Mouse (Mus musculus) kidney, embryonic 15.5 days (tissue): ENCODE results near the gene Palld. TPM values are rescaled to one million over a fixed set of nuclear protein-coding genes. Genes with fewer than 3 reads are reported as not detected.

Source experiments
- ATAC-seq: fragments of 200-750 bp; cut with Nextera tagmentation; replicated peaks from 2 replicates; pipeline ENCODE4 v1.8.0; 2017; ENCODE audit warnings: moderate TSS enrichment; ENCODE audit not compliant: low FRiP score
- H3K27ac ChIP-seq: fragments of 300-500 bp; sonication (generic); 2 replicates; pipeline ENCODE4 v1.5.1; 2015; ENCODE audit warnings: mild to moderate bottlenecking, inconsistent platforms
- H3K27me3 ChIP-seq: fragments of 300-500 bp; sonication (generic); 2 replicates; pipeline ENCODE4 v1.6.1; 2015; ENCODE audit warnings: inconsistent platforms
- H3K36me3 ChIP-seq: fragments of 300-500 bp; sonication (generic); 2 replicates; pipeline ENCODE4 v1.6.1; 2015; ENCODE audit warnings: inconsistent platforms
- H3K4me1 ChIP-seq: fragments of 300-500 bp; sonication (generic); 2 replicates; pipeline ENCODE4 v1.6.1; 2015; ENCODE audit warnings: inconsistent platforms
- H3K4me2 ChIP-seq: fragments of 300-500 bp; sonication (generic); 2 replicates; pipeline ENCODE4 v1.6.1; 2015; ENCODE audit warnings: moderate library complexity, mild to moderate bottlenecking, inconsistent platforms
- H3K4me3 ChIP-seq: fragments of 300-500 bp; sonication (generic); replicated peaks from 2 replicates; pipeline ENCODE4 v1.5.1; 2015; ENCODE audit warnings: mild to moderate bottlenecking, inconsistent platforms
- H3K9ac ChIP-seq: fragments of 300-500 bp; sonication (generic); 2 replicates; pipeline ENCODE4 v1.6.1; 2015; ENCODE audit warnings: mild to moderate bottlenecking, inconsistent platforms
- H3K9me3 ChIP-seq: fragments of 300-500 bp; sonication (generic); replicated peaks from 2 replicates; pipeline ENCODE4 v1.6.1; 2016; ENCODE audit warnings: inconsistent platforms
- WGBS: fragments of 180-500 bp; shearing (Covaris S2); methylation state at CpG from one replicate; pipeline ENCODE4 v1.1.7; 2015; ENCODE audit warnings: mixed read lengths; 5-methylcytosine and 5-hydroxymethylcytosine counted together
- polyA plus RNA-seq: library from polyadenylated mRNA; unstranded; fragments of >200 nt; fragmentation: Nextera tagmentation; extraction: Ambion mirVana; gene quantifications from 2 replicates; pipeline ENCODE4 v1.2.1, GENCODE M21; 2015

The Palld gene
- polyA plus RNA-seq, 1 experiment from 2014 or later: 76.7 TPM

GRCm38 (mm10) chr8:61464393-61464792 is 438.1 kb downstream of the Palld start:
- H3K4me2 ChIP-seq: no peak overlapping the region
- no peak overlapping the region for H3K27ac ChIP-seq
- H3K4me1 ChIP-seq: no peaks in the 10 kb centered on the region
- H3K9me3 ChIP-seq: no peaks in the 10 kb centered on the region
- no peak for ATAC-seq
- H3K4me3 ChIP-seq: no peak overlapping the region
- 85% methylated on average over 2 of the region's 2 CpGs for WGBS
- H3K27me3 ChIP-seq: no peaks in the 10 kb centered on the region
- H3K9ac ChIP-seq: no peak overlapping the region
- no peaks in the 10 kb centered on the region for H3K36me3 ChIP-seq

- no peaks in the 10 kb centered on the region for H3K36me3 ChIP-seq
- 79% methylated on average over 5 of the region's 5 CpGs for WGBS
- ATAC-seq: no peak
Measured at GRCm38 (mm10) chr8:61462221-61462620, 440.3 kb downstream of the Palld start.

More at GRCm38 (mm10) chr8:61462221-61462620, 440.3 kb downstream of the Palld start:
- Histone ChIP-seq H3K4me2 (no peak overlapping the region), H3K27ac (no peak overlapping the region), H3K9ac (no peak overlapping the region), H3K27me3 (no peaks in the 10 kb centered on the region), H3K4me1 (no peaks in the 10 kb centered on the region), H3K9me3 (no peaks in the 10 kb centered on the region), H3K4me3 (no peak overlapping the region)

Other genes with a start within 250 kb of the Palld start
- gene Ddx60, start 25.4 kb upstream of the Palld start, polyA plus RNA-seq: 0.24 and 0.88 TPM in 2 replicates
- gene Anxa10, start 220.5 kb upstream of the Palld start, polyA plus RNA-seq: 0.17 TPM in 1 of 2 replicates, not detected in the other